Mouse (Mus musculus) forebrain, embryonic 11.5 days (tissue): Measurements from ENCODE around the gene Nkd1. TPM values are rescaled to one million over a fixed set of nuclear protein-coding genes. Genes with fewer than 3 reads are reported as not detected.
A peak's percentile ranks its signal among the peaks of the same experiment; 100 is the strongest.

Source experiments
- ATAC-seq: fragments of 200-750 bp; cut with Nextera tagmentation; replicated peaks from 2 replicates; pipeline ENCODE4 v1.8.0; 2017; ENCODE audit warnings: moderate TSS enrichment; ENCODE audit not compliant: low FRiP score
- DNase-seq: peaks from one replicate; pipeline ENCODE4 v3.0.0-alpha.2; 2017; ENCODE audit warnings: low spot score
- H3K27ac ChIP-seq: fragments of 300-500 bp; sonication (generic); 2 replicates; pipeline ENCODE4 v1.5.1; 2014; ENCODE audit warnings: low read depth, low read length
- H3K27me3 ChIP-seq: fragments of 300-500 bp; sonication (generic); 2 replicates; pipeline ENCODE4 v1.6.1; 2014; ENCODE audit warnings: mild to moderate bottlenecking, low read length, mixed read lengths; ENCODE audit not compliant: control insufficient read depth, insufficient read depth
- H3K36me3 ChIP-seq: fragments of 300-500 bp; sonication (generic); 2 replicates; pipeline ENCODE4 v1.6.1; 2014; ENCODE audit warnings: mild to moderate bottlenecking, low read length, moderate library complexity, mixed read lengths; ENCODE audit not compliant: control insufficient read depth, insufficient read depth
- H3K4me1 ChIP-seq: fragments of 300-500 bp; sonication (generic); replicated peaks from 2 replicates; pipeline ENCODE4 v1.6.1; 2014; ENCODE audit warnings: low read length, mixed read lengths; ENCODE audit not compliant: control insufficient read depth, insufficient read depth
- H3K4me2 ChIP-seq: fragments of 300-500 bp; sonication (generic); 2 replicates; pipeline ENCODE4 v1.6.1; 2014; ENCODE audit warnings: low read depth, mild to moderate bottlenecking, low read length, moderate library complexity, mixed read lengths; ENCODE audit not compliant: severe bottlenecking
- H3K4me3 ChIP-seq: fragments of 300-500 bp; sonication (generic); 2 replicates; pipeline ENCODE4 v1.5.1; 2014; ENCODE audit warnings: low read depth, low read length
- H3K9ac ChIP-seq: fragments of 300-500 bp; sonication (generic); 2 replicates; pipeline ENCODE4 v1.6.1; 2014; ENCODE audit warnings: low read length
- H3K9me3 ChIP-seq: fragments of 300-500 bp; sonication (generic); 2 replicates; pipeline ENCODE4 v1.6.1; 2016; ENCODE audit warnings: low read length, mixed read lengths; ENCODE audit not compliant: control insufficient read depth
- WGBS: fragments of 180-500 bp; shearing (Covaris S2); extraction: QIAGEN DNeasy Blood & Tissue Kit; methylation state at CpG from one replicate; pipeline ENCODE4 v1.1.7; 2014; 5-methylcytosine and 5-hydroxymethylcytosine counted together
- polyA plus RNA-seq: library from polyadenylated mRNA; unstranded; fragments of >200 nt; fragmentation: Nextera tagmentation; extraction: Ambion mirVana; gene quantifications from 2 replicates; pipeline ENCODE4 v1.2.1, GENCODE M21; 2014

The Nkd1 gene
- polyA plus RNA-seq, 1 experiment from 2014 or later: 63.0 TPM

DNA sequence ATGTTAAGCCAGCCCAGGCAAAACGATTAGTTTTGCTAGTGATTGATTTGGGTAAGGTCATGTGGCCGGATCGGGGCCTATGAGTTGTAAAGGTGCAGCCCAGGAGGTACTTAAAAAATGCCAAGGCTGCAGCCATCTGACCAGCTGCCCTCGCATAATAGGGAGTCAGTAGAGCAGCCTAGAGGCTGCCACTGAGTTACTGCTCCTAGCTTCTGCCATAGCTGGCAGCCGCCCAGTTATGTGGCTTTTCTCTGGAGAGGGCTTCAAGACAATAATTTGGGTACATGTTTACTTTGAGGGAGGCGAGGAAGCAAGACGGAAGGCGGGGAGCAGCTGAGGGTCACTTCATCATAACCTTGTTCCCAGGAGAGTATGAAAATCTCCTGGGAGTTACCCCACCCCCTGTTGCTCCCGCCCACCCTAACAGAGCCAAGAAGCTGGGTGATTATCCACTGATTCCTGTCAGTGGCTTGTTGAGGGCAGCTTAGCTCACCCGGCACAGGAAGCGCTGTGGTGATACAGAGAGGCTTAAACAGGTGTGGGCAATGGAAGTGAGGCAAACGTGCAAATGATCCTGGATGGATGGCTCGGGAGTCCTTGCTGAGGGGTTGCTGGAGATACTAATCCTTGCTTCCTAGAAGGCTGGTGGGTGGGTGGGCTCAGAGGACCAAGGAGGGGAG is 84.3 kb downstream of the Nkd1 start:
- Histone ChIP-seq H3K27ac (no peak overlapping the region), H3K36me3 (no peaks in the 10 kb centered on the region), H3K9ac (no peak overlapping the region), H3K4me1 (peaks cover 8% of the 10 kb centered on the region; the same call in 1 of the 2 replicates), H3K4me3 (no peak overlapping the region), H3K4me2 (no peak overlapping the region), H3K27me3 (no peaks in the 10 kb centered on the region), H3K9me3 (no peaks in the 10 kb centered on the region)
- ATAC-seq (no peak), DNase-seq (no peak)
- 47% methylated on average over 13 of the region's 13 CpGs for WGBS

DNA sequence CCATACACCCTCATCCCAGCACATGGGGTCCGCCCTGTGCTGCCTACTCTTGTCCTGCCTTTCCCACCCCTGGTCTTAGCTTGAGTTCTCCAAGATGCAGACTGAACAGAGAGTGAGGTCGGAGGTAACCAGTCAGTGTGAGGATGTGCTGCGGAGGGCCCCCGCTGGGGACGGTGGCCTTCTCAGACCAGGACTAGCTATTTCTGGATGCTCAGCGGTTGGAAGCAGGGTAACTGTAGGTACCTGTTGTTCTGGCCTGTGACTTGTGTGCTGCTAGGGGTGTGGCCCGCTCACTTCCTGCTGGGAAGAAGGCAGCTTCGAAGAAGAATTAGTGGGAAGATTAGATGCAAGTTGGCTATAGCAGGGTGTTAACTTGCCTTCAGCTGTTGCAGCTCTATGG is 87.9 kb downstream of the Nkd1 start:
- Histone ChIP-seq H3K4me3 (no peak overlapping the region), H3K9ac (no peak overlapping the region), H3K27ac (no peak overlapping the region), H3K27me3 (no peaks in the 10 kb centered on the region), H3K9me3 (no peaks in the 10 kb centered on the region), H3K4me1 (peaks cover 3% of the 10 kb centered on the region; the same call in 1 of the 2 replicates), H3K36me3 (no peaks in the 10 kb centered on the region), H3K4me2 (no peak overlapping the region)
- DNase-seq: no peak
- no peak for ATAC-seq
- 73% methylated on average over 8 of the region's 8 CpGs for WGBS

DNA sequence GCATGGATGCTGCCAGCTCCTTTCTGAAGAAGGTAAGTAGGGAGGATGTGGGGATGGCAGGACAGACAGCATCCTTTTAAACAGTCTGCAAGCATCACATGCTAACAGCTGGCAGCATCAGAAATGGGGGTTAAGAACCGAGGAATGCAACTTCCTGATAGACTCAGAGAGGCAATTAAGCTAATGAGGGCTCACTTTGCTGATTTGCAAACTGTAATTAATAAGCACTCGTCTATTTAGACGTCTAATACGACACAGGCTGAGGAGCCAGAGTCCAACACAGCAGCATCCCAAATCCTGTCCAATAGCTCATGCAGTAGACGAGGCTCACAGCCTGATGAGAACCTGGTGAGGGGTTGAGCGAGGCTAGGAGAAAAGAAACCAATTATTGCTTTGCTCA is 89.1 kb downstream of the Nkd1 start:
- Histone ChIP-seq H3K4me1 (peaks cover 2% of the 10 kb centered on the region; the same call in 1 of the 2 replicates), H3K27me3 (no peaks in the 10 kb centered on the region), H3K4me2 (no peak overlapping the region), H3K4me3 (no peak overlapping the region), H3K9me3 (no peaks in the 10 kb centered on the region), H3K27ac (no peak overlapping the region), H3K36me3 (no peaks in the 10 kb centered on the region), H3K9ac (no peak overlapping the region)
- DNase-seq: no peak
- no peak for ATAC-seq
- 63% methylated on average over 6 of the region's 6 CpGs for WGBS

DNA sequence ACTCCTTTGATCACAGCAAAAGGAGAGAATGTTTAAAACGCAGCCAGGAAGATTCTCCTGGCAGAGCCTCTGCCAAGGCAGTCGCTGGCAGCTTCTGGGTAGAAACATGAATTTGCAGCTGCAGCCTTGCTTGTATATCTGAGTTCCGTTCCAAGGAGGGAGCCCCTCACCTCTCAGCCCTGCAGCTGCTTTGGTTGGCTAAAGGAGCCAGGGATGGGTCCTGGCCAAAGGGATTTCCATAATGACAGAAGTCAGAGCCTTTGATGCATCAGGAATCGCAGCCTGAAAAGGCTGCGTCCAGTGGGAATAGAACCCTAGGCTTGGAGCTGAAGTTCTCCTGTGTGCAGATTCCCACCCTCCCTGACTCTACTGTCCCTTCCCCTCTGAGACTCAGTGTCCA is 93.8 kb downstream of the Nkd1 start:
- no peak overlapping the region for H3K9ac ChIP-seq
- no peaks in the 10 kb centered on the region for H3K36me3 ChIP-seq
- H3K4me1 ChIP-seq: no peaks in the 10 kb centered on the region
- H3K4me2 ChIP-seq: no peak overlapping the region
- DNase-seq (no peak), ATAC-seq (no peak)
- no peak overlapping the region for H3K4me3 ChIP-seq
- no peaks in the 10 kb centered on the region for H3K27me3 ChIP-seq
- H3K27ac ChIP-seq: no peak overlapping the region
- no peaks in the 10 kb centered on the region for H3K9me3 ChIP-seq
- WGBS: 84% methylated on average over 5 of the region's 5 CpGs

DNA sequence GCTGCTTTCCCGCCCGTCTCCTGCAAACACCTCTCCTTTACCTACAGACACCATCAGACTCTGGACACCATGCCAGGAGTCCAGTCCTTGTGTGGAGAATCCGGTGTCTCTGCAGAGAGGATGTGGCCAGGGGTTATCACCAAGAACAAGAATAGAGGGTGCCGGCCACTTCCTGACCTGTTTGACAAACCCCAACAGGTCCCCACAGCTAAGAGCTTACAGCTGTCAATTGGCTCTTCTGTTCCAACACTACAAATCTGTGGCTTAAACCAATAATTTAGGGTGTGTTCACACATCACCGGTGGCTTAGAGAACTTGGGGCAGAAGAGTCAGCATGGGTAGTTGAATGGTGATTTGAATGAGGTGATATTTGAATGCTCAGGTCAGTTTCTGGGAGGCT is 97.5 kb downstream of the Nkd1 start:
- Histone ChIP-seq H3K27me3 (no peaks in the 10 kb centered on the region), H3K36me3 (no peaks in the 10 kb centered on the region), H3K27ac (no peak overlapping the region), H3K4me3 (no peak overlapping the region), H3K9ac (no peak overlapping the region), H3K4me1 (no peaks in the 10 kb centered on the region), H3K4me2 (no peak overlapping the region), H3K9me3 (no peaks in the 10 kb centered on the region)
- DNase-seq: no peak
- WGBS: 84% methylated on average over 5 of the region's 5 CpGs
- no peak for ATAC-seq

DNA sequence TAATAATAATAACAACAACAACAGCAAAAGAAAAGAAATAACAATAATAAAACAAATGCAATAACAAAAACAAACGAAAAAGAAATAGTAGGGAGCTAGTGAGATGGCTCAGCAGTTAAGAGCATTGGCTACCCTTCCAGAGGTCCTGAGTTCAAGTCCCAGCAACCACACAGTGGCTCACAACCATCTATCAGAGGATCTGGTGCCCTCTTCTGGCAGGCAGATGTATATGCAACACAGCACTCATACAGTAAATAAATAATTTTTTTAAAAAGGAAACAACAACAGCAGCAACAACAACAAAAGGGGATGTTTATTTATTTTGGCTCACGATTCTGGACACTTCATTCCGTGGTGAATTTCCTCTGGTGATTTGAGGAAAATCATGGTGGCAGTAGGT is 98.4 kb downstream of the Nkd1 start:
- Histone ChIP-seq H3K4me3 (no peak overlapping the region), H3K9ac (no peak overlapping the region), H3K9me3 (no peaks in the 10 kb centered on the region), H3K4me1 (no peaks in the 10 kb centered on the region), H3K27ac (no peak overlapping the region), H3K4me2 (no peak overlapping the region), H3K36me3 (no peaks in the 10 kb centered on the region), H3K27me3 (no peaks in the 10 kb centered on the region)
- 88% methylated on average over 3 of the region's 3 CpGs for WGBS
- ATAC-seq: no peak
- DNase-seq: no peak

DNA sequence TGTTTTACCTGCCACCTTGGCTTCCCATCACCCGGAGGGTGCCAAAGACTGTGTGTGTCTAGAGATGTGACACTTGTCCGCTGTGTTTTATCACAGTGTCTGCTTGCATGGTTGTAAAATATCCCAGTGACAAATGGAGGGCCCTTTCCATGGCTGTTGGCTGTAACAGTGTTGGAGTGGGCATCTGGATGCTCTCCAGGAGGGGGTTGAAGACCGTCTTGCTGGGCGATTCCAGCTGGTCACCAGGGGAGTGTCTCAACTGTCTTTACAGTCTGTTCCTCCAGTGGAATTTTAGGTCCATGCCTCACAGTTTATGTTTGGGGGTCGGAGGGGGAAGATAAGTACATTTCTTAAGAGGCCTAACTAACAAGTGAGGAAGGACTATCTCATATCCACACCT is 99.8 kb downstream of the Nkd1 start:
- Histone ChIP-seq H3K9ac (no peak overlapping the region), H3K27me3 (no peaks in the 10 kb centered on the region), H3K36me3 (no peaks in the 10 kb centered on the region), H3K27ac (no peak overlapping the region), H3K4me2 (no peak overlapping the region), H3K4me3 (no peak overlapping the region), H3K9me3 (no peaks in the 10 kb centered on the region), H3K4me1 (no peaks in the 10 kb centered on the region)
- no peak for DNase-seq
- 77% methylated on average over 5 of the region's 5 CpGs for WGBS
- ATAC-seq: no peak

DNA sequence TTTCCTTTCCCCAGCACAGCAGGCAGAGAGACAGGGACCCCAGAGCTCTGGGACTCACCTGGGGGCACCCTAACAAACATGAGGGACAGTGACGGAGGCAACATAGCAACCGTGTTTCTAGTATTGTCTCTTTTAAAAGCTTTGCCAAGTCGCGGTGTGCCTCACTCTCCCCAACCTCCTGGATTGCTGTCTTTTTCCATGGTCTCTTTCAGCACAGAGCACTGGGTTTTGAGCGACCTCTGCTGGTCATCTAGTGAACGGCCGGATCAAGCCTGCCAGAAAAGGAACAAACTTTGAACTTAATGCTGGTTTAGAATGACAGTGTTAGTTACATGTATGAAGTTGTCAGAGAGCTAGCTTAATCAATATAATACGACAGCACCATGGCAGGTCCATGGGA is 100.3 kb downstream of the Nkd1 start:
- Histone ChIP-seq H3K9me3 (no peaks in the 10 kb centered on the region), H3K4me3 (no peak overlapping the region), H3K4me2 (0 out of 2 replicates have a peak overlapping the region, but pooled peaks have one; percentile 2), H3K9ac (no peak overlapping the region), H3K36me3 (no peaks in the 10 kb centered on the region), H3K27ac (no peak overlapping the region), H3K27me3 (peaks cover 4% of the 10 kb centered on the region), H3K4me1 (no peaks in the 10 kb centered on the region)
- ATAC-seq (no peak), DNase-seq (peak; percentile 85)
- WGBS: 2% methylated on average over 8 of the region's 8 CpGs

DNA sequence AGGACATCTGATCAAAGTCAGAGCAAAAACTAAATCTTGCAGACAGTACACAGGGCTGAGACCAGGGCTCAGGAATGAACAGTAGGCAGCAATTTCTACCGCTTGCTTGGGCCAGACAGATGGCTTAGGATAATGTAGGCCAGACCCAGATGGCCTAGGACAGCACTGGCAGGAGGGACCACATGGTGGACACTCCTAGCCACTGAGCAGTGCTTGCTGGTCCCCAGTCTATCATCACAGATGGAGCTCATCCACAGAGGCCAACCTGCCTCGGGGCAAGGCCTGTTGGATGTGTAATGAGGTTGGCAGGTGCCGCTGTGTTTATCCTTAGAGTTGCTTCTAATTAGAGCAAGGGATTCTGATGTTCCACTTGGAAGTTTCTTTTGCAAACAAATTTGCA is 102.2 kb downstream of the Nkd1 start:
- no peaks in the 10 kb centered on the region for H3K9me3 ChIP-seq
- ATAC-seq: no peak
- H3K27me3 ChIP-seq: peaks cover 13% of the 10 kb centered on the region
- 74% methylated on average over 3 of the region's 3 CpGs for WGBS
- no peak overlapping the region for H3K27ac ChIP-seq
- no peaks in the 10 kb centered on the region for H3K36me3 ChIP-seq
- no peak for DNase-seq
- H3K9ac ChIP-seq: no peak overlapping the region
- H3K4me1 ChIP-seq: peaks cover 2% of the 10 kb centered on the region; the same call in 1 of the 2 replicates
- no peak overlapping the region for H3K4me3 ChIP-seq
- no peak overlapping the region for H3K4me2 ChIP-seq
